Mouse (Mus musculus) heart, postnatal 14 days (tissue): Measurements from ENCODE around the gene Trim80. TPM values are rescaled to one million over a fixed set of nuclear protein-coding genes. Genes with fewer than 3 reads are reported as not detected.

Experiments
- DNase-seq, 2 experiments: peaks; one replicate each; pipeline ENCODE4 v3.0.0; 2021 to 2022
- intact Hi-C: fragments of 180-260 bp; cut with DNase I; formaldehyde crosslinking; loops from one replicate; pipeline ENCODE4 v1.15.1; 2025
- long read RNA-seq, 2 experiments: library from polyadenylated mRNA; stranded (forward); transcript quantifications; one replicate each; pipeline ENCODE4 v2.0.0; 2021
- total RNA-seq, 2 experiments: library from RNA; stranded (reverse); gene quantifications; 2 replicates each; pipeline ENCODE4 v1.2.3; 2021

Trim80 gene
- under 1 TPM in 1 of 2 experiments, not detected in 1; 0.29 TPM for total RNA-seq
- long read RNA-seq, experiment 1 = 0 reads
- long read RNA-seq, experiment 2 = 0 reads

DNA sequence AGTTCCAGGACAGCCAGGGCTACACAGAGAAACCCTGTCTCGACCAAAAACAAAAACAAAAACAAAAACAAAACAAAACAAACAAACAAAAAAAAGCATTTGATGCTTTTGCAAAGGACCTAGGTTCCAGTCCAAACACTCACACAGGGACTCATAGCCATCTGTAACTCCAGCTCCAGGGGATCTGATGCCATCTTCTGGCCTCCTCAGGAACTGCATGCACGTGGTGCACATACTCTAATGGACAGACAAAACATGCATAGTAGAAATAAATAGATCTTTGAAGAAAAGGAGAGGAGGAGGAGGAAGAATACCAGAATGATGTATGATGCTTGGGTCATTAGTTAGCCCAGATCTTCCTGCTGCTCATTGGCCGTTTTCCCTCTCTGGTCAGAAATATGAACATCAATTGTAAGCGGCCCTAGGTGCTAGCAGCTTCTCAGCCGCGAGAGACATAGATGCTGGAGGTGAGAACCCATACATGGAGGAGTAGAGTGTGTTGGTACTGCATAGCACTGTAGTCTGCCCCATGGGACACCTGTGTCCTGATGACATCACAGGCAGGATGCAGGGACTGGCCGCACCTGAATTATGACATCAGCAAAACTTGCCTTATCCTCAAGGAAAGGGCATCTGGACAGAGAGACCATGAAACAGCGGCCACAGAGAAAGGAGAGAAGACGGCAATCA lies at the start of gene Trim80:
Trim80 (plus strand) TSS at position 640 of the 690 bp plus-strand sequence.
- intact Hi-C loops = no loop called here

DNA sequence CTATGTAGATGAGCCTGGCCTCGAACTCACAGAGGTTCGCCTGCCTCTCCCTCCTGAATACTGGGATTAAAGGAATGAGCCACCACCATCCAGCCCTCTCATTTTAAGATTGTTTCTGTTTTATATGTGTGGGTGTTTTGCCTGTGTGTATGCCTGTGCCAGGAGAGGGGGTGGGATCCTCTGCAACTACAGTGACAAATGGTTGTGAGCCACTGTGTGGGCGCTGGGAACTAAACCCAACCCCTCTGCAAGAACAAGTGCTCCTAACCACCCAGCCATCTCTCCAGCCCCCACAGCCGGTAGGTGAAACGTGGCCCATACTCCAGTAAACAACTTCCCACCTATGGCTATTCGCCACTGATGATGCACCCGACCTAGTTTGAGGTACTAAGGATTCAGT lies 49.0 kb upstream of the Trim80 start:
- intact Hi-C loops = no loop called here
- DNase-seq = no peak

More for the DNA sequence above, at the start of gene Trim80:
- no peak for DNase-seq

- intact Hi-C loops = no loop called here
- no peak for DNase-seq
Measured at GRCm38 (mm10) chr11:115393721-115394325, 46.5 kb upstream of the Trim80 start.

GRCm38 (mm10) chr11:115398085-115398484 lies 42.3 kb upstream of the Trim80 start:
- intact Hi-C loops = no loop called here
- no peak for DNase-seq

DNA sequence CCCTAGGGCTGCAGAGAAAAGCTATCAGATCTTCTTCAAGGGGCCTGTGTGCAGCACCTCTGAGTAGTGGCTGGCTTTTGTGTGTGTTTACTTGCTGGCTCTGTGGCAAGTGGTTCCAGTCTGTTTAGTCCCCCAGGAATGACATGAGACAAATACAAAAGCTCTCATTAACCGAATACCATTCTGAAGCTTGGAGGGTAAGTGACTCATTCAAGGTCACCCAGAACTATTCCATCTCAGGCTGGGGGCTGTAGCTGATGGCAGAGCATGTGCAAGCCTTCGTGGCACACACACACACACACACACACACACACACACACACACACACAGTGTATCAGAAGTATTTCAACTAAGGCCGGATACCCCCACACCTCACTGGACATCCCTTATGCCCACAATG lies 40.2 kb upstream of the Trim80 start:
- DNase-seq = no peak
- intact Hi-C loops = no loop called here

GRCm38 (mm10) chr11:115400630-115401391 lies 39.5 kb upstream of the Trim80 start:
- intact Hi-C loops = no loop called here
- no peak for DNase-seq

DNA sequence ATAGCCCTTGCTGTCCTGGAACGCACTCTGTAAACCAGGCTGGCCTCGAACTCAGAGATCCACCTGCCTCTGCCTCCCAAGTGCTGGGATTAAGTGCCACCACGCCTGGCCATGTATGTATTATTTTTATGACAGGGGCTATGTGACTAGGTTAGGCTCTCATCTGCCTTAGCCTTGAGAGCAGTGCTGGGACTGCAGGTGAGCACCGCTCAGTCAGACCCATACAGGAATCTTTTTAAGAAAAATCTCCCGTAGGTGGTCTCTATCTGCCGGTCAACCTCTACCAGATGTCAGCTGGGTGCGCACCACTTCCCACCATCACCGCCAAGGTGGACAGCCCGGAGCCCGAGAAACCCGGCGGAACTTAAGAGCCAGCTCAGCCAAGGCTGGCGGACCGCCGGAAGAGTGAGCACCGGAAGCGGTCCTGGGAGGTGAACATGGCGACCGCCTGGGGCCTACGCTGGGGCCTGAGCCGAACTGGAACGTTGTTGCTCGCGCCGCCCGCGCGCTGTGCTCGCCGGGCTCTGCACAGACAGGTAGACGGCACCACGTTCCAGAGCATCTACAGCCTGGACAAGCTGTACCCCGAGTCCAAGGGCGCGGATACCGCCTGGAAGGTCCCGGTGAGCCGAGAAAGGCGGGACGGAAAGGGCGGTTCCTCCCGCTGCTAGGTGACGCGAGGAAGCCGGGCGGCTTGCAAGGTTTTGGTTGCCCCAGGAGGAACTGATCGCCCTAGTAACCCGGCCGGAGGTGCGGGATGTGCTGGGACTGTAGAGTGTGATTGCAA lies 36.8 kb upstream of the Trim80 start, which contains the start of gene Mrpl58:
Mrpl58 (plus strand) TSS at position 415 of the 787 bp plus-strand sequence.
- intact Hi-C loops = loop anchor here (2.0 kb wide), 1 partner anchor 21 kb away; no protein-coding TSS in a partner anchor
- DNase-seq = peak; percentile 87 to 93

DNA sequence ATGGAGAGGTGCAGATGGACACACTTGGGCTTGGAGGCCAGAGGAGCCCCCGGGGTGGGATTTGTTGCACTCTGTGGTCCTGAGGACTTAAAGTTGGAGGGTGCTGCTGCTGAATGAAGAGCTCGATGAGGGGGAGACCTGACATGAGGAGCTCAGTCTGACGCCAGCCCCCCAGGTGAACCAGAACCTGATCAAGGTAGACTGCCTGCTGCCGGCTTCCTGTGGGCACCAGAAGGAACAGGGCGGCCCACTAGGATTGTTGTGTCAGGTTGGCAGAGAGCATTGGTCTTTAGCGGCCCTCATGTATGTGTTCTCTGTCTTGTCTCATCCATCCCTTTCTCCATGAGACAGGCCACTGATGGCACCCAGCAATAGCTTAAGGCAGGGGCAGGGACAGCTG lies 34.6 kb upstream of the Trim80 start:
- intact Hi-C loops = no loop called here
- no peak for DNase-seq

DNA sequence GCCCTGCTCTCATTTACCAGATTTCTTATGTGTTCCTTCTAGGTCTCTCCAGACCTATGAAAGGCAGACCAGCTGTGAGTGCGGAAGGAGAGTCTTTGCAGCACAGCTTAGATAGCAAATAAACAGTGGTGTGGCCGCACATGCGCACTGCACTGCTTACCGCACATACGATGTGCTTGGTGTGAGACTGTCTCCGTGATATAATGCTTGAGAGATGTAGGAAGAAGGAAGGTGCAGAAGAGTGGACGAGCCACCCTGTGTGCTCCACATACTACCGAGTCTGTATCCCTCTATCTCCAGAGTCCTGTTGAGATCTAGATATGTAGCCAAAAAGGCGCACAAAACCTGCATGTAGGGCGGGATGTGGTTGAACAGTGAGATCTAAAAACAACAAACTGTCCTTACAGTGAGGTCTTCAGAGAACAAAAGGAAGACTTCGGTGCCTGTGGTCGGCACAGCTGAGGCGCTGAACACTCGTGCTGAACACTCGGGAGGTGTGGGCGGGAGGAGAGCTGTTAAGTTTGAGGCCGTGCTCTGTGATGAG lies 33.4 kb upstream of the Trim80 start:
- no peak for DNase-seq
- intact Hi-C loops = no loop called here

GRCm38 (mm10) chr11:115408266-115408920 lies 32.0 kb upstream of the Trim80 start:
- DNase-seq = no peak
- intact Hi-C loops = no loop called here

GRCm38 (mm10) chr11:115409556-115409955 lies 30.8 kb upstream of the Trim80 start:
- no peak for DNase-seq
- intact Hi-C loops = no loop called here

DNA sequence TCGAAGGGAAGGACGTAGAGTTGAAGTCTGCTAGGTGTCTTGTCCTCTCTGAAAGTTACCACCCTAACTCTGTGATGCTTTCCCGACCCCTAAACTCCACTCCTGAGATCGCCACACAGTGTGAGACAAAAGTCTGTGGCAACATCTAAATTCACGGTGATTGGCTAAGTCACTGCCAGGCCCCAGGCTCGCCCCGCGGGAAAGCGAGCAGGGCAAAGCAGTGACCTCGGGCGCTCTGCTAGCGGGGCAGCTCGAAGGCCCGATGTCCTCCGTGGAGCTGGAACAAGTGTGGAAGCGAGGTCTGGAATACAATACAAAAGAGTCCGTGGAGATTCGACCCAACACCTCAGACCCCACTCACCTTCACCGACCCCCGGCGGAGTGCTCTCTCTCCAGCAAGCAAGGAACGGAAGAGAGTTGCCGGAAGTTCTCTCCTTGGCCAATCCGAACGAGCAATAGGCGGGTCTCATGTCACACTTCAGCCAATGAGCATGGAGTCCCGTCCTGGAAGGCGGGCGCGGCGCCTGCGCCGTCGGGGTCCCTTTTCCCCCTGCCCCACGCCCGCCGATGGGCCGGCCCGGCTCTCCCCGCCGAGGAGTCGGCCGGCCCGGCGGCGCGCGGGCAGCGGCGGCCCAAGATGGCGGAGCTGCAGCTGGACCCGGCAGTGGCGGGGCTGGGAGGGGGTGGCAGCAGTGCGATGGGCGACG lies 20.7 kb upstream of the Trim80 start, which contains the start of the genes Atp5h and Kctd2:
Atp5h (minus strand) TSS at position 432 of the 707 bp plus-strand sequence.
Kctd2 (plus strand) TSS at position 598 of the 707 bp plus-strand sequence.
- DNase-seq = peak; percentile 95 to 96
- intact Hi-C loops = loop anchor here (5.0 kb wide), 1 partner anchor 118 kb away; the partner anchor contains the start of gene Sumo2

DNA sequence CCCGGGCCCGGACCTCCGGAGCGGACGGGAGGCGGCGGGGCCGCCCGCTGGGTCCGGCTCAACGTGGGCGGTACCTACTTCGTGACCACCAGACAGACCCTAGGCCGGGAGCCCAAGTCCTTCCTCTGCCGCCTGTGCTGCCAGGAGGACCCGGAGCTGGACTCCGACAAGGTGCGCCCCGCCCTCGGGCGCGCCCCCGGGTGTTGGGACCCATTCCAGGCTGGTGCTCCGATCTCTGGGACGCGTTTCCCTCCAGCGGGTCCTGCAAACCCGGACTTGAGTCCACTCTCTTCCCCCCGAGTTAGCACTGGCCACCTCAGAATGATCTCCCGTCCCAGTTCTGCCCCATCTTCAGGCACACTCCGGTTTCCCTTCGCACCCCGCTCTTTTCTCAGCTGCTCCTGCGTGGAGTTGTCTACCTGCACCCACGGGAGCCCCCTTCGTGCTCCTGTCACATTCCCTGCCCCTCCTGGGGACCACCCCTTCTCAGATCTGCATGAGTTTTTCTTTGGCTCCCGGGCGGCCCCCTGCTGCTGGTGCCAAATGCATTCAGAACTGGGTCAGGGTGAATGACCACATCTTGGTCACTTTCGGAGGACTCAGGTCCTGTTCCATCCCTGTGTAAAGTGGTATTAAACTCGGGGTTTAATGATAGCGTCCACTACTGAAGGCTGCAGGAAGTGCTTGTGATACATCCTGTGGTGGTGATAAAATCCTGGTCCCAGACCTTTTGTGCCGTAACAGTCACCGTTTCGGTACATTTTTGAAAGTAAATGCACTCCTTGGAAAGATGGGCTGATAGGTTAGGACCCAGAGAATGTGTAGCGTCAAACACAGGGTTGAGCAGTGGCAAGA lies 19.8 kb upstream of the Trim80 start:
- intact Hi-C loops = loop anchor here (5.0 kb wide), 1 partner anchor 117 kb away; the partner anchor contains the start of gene Sumo2
- peak; percentile 70 to 74 for DNase-seq

- DNase-seq = no peak
- intact Hi-C loops = loop anchor here (5.0 kb wide), 1 partner anchor 116 kb away; the partner anchor contains the start of gene Sumo2
Measured at GRCm38 (mm10) chr11:115421328-115421727, 19.0 kb upstream of the Trim80 start.

- intact Hi-C loops = loop anchor here (5.0 kb wide), 1 partner anchor 115 kb away; the partner anchor contains the start of gene Sumo2
- DNase-seq = no peak
Measured at GRCm38 (mm10) chr11:115421972-115422371, 18.4 kb upstream of the Trim80 start.

- DNase-seq = no peak
- intact Hi-C loops = loop anchor here (5.0 kb wide), 1 partner anchor 114 kb away; the partner anchor contains the start of gene Sumo2
Measured at GRCm38 (mm10) chr11:115423091-115423490, 17.3 kb upstream of the Trim80 start.

GRCm38 (mm10) chr11:115424666-115425065 lies 15.7 kb upstream of the Trim80 start:
- intact Hi-C loops = loop anchor here (5.0 kb wide), 2 partner anchors 67 to 113 kb away; partner anchors contain the start of gene Sumo2
- no peak for DNase-seq
